Mouse (Mus musculus) embryonic facial prominence, embryonic 14.5 days (tissue): ENCODE measurements around the gene Abca4. TPM values are rescaled to one million over a fixed set of nuclear protein-coding genes. Genes with fewer than 3 reads are reported as not detected.
A peak's percentile ranks its signal among the peaks of the same experiment; 100 is the strongest.

Experiments used
- ATAC-seq: fragments of 200-750 bp; cut with Nextera tagmentation; 2 replicates; pipeline ENCODE4 v1.8.0; 2017; ENCODE audit warnings: low read depth, moderate number of reproducible peaks, moderate TSS enrichment
- DNase-seq: peaks from one replicate; pipeline ENCODE4 v3.0.0-alpha.2; 2015; ENCODE audit warnings: low spot score
- H3K27ac ChIP-seq: fragments of 300-500 bp; sonication (generic); replicated peaks from 2 replicates; pipeline ENCODE4 v1.5.1; 2014; ENCODE audit warnings: low read depth, mild to moderate bottlenecking, low read length, moderate library complexity
- H3K27me3 ChIP-seq: fragments of 300-500 bp; sonication (generic); replicated peaks from 2 replicates; pipeline ENCODE4 v1.6.1; 2014; ENCODE audit warnings: low read length; ENCODE audit not compliant: control insufficient read depth, insufficient read depth
- H3K36me3 ChIP-seq: fragments of 300-500 bp; sonication (generic); 2 replicates; pipeline ENCODE4 v1.6.1; 2014; ENCODE audit warnings: low read length, mixed read lengths; ENCODE audit not compliant: control insufficient read depth, insufficient read depth
- H3K4me1 ChIP-seq: fragments of 300-500 bp; sonication (generic); 2 replicates; pipeline ENCODE4 v1.6.1; 2014; ENCODE audit warnings: antibody characterized with exemption, low read length; ENCODE audit not compliant: control insufficient read depth, insufficient read depth
- H3K4me2 ChIP-seq: fragments of 300-500 bp; sonication (generic); 2 replicates; pipeline ENCODE4 v1.6.1; 2014; ENCODE audit warnings: low read depth, mild to moderate bottlenecking, low read length, moderate library complexity, mixed read lengths
- H3K4me3 ChIP-seq: fragments of 300-500 bp; sonication (generic); 2 replicates; pipeline ENCODE4 v1.5.1; 2014; ENCODE audit warnings: low read depth, mild to moderate bottlenecking, low read length
- H3K9ac ChIP-seq: fragments of 300-500 bp; sonication (generic); 2 replicates; pipeline ENCODE4 v1.6.1; 2014; ENCODE audit warnings: low read depth, mild to moderate bottlenecking, low read length, moderate library complexity, mixed read lengths
- H3K9me3 ChIP-seq: fragments of 300-500 bp; sonication (generic); 2 replicates; pipeline ENCODE4 v1.6.1; 2016; ENCODE audit warnings: low read length; ENCODE audit not compliant: control insufficient read depth
- WGBS: fragments of 180-500 bp; shearing (Covaris S2); extraction: QIAGEN DNeasy Blood & Tissue Kit; methylation state at CpG from one replicate; pipeline ENCODE4 v1.1.7; 2014; 5-methylcytosine and 5-hydroxymethylcytosine counted together
- polyA plus RNA-seq: library from polyadenylated mRNA; unstranded; fragments of >200 nt; fragmentation: Nextera tagmentation; extraction: Ambion mirVana; gene quantifications from 2 replicates; pipeline ENCODE4 v1.2.1, GENCODE M21; 2014

Gene Abca4
- polyA plus RNA-seq: 1.5 and 1.8 TPM in 2 replicates

DNA sequence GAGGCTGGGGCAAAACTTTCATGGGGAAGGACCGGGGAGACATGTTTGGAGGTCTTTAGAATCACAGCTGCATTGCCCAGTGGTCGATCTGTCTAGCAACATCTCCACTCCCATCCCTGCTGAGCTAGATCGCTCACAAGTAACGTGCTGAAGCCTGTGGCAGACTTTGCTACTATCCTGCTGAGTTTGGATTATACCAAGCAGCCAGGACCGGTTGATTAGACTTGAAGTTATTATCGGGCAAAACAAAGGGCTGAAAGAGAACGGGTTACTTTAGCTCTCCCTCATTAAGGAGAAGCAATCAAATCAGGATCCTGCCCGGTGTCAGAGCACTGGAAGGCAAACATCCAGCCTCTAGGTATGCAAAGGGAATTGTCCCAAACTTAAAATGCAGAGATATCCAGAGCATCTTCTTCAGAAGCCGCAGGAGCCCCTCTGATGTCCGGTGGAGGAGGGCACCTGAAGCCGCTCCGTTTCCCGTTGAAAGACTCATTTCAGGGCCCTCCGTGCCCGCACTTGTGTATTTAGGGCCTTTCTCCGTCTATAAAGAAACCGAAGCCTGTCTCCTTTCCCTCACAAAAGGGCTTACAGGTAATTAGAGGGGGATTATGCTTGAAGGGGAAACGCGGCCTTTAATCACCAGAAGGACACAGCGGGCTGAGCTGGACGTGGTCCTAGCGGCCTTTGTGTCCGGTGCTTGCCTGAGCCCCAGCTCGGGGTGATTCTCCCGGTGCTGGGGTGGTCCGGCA lies at the start of gene Abca4:
TSS of gene Abca4 (plus strand) at position 645 of the 749 bp plus-strand sequence.
- peak within 1 kb of the TSS; percentile 37 for H3K4me2 ChIP-seq
- peaks cover 61% of the 10 kb centered on the region for H3K4me1 ChIP-seq
- H3K4me3 ChIP-seq: no peak within 1 kb of the TSS
- no peak for DNase-seq
- H3K9ac ChIP-seq: peak within 1 kb of the TSS; percentile 31; the same call in 1 of the 2 replicates
- 14% methylated on average over 26 of the region's 26 CpGs for WGBS
- H3K9me3 ChIP-seq: no peaks in the 10 kb centered on the region
- H3K27ac ChIP-seq: peak within 1 kb of the TSS; percentile 46; the same call in 1 of the 2 replicates
- H3K27me3 ChIP-seq: no peaks in the 10 kb centered on the region
- ATAC-seq: no peak
- H3K36me3 ChIP-seq: no peaks in the 10 kb centered on the region

DNA sequence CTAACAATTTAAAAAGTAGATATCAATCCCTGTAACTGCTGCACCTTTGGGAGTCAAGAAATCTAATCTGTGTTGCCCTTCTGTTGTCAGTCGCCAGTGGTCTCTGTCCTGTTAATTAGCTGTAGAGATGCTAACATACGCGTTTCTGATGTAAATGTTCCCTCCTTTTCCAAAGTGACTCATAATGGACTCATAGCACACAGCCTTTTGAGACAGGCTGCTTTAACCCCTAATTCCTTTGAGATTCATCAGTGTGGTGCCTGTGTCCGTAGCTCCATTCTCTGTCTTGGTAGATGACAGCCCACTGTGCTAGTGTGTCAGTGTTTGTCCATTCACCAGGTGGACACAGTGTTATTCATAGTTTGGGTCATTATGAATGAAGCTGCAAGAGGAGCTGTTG lies 49.1 kb upstream of the Abca4 start:
- Histone ChIP-seq H3K4me2 (no peak overlapping the region), H3K9ac (no peak overlapping the region), H3K36me3 (peaks cover 50% of the 10 kb centered on the region), H3K27ac (no peak overlapping the region), H3K4me3 (no peak overlapping the region), H3K27me3 (no peaks in the 10 kb centered on the region), H3K9me3 (no peaks in the 10 kb centered on the region), H3K4me1 (no peaks in the 10 kb centered on the region)
- ATAC-seq: no peak
- WGBS: 79% methylated on average over 4 of the region's 4 CpGs
- no peak for DNase-seq

DNA sequence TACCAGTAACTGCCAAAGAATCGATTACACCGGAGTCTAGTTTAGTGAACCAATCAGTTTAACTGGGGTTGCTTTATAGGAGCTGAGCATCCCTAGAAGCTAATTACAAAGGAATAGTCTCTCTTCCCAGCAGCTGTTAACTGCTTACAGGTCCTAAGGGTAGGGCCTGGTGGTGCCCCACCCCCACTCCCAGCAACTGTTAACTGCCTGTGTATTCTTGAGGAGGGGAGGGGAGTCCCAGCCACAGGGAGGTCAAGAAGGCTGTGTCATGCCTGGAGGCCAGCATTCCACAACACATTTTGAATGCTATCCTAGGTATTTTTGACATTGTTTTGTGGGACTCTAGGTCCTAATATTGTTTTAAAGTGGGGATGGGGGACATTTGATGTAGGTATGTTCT lies 44.3 kb upstream of the Abca4 start:
- Histone ChIP-seq H3K27ac (no peak overlapping the region), H3K4me2 (no peak overlapping the region), H3K9ac (no peak overlapping the region), H3K9me3 (no peaks in the 10 kb centered on the region), H3K4me3 (no peak overlapping the region), H3K27me3 (no peaks in the 10 kb centered on the region), H3K4me1 (no peaks in the 10 kb centered on the region), H3K36me3 (peaks cover 31% of the 10 kb centered on the region)
- ATAC-seq (no peak), DNase-seq (no peak)
- WGBS: 60% methylated on average over 2 of the region's 2 CpGs

DNA sequence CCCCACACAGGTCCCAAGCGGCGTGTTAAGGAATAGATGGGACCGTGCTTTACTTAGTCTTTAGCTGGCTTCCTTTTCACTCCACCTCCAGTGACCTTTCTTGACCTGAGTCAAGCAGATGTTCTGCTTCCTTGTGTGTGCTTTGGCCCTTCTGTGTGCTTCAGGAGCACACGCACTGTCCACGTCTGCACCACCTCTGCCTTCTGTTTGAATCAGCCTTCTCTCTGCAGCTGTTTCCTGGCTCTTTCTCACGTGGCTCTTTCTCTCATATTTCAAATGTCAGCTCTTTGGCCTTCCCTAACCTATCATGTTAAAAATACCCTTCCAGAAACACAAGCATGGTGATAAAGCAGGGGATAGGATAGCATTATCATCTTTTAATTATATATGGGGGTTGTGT lies 42.7 kb upstream of the Abca4 start:
- Histone ChIP-seq H3K36me3 (peaks cover 26% of the 10 kb centered on the region), H3K4me1 (no peaks in the 10 kb centered on the region), H3K27me3 (no peaks in the 10 kb centered on the region), H3K4me2 (no peak overlapping the region), H3K9ac (no peak overlapping the region), H3K4me3 (no peak overlapping the region), H3K27ac (no peak overlapping the region), H3K9me3 (no peaks in the 10 kb centered on the region)
- ATAC-seq (0 out of 2 replicates have a peak, but pooled peaks have one; percentile 12), DNase-seq (no peak)
- 43% methylated on average over 6 of the region's 6 CpGs for WGBS

DNA sequence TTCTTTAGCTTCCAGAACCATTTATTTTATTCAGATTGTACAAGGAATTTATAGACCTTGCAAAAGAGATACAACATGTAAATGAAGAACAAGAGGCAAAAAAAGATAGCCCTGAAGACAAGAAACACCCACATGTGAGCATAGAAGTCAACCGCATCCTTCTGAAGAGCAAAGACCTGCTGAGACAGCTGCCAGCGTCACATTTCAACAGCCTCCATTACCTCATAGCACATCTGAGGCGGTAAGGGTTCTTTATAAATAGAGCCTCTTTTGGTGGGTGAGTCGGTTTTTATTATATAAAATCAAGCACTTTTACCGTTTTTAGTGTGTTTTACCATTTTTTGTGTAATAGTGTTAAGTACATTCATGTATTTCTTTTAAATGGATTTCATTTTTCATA lies 34.4 kb upstream of the Abca4 start:
- 88% methylated on average over 5 of the region's 5 CpGs for WGBS

DNA sequence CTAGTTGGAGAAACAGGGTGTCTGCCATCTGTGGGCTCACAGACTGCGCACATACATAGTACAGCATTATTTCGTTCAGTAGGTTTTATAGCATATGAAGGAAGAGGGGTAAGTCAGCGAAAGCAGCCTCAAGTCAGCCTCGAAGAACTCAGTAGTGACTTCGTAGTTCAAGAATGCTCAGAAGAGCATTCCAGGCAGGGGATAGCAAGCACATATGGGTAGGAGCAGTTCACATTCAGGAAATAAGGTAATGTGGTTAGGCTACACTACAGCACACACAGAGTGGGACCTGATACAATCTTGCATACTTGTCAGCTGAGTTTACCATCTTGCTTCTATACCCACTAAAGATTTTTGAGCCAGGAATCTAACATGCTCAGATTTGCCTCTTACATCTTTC lies 34.0 kb upstream of the Abca4 start:
- H3K36me3 ChIP-seq: peaks cover 84% of the 10 kb centered on the region
- DNase-seq (no peak), ATAC-seq (no peak)
- H3K4me3 ChIP-seq: no peak overlapping the region
- H3K27ac ChIP-seq: no peak overlapping the region
- no peak overlapping the region for H3K9ac ChIP-seq
- H3K4me2 ChIP-seq: no peak overlapping the region
- H3K27me3 ChIP-seq: no peaks in the 10 kb centered on the region
- H3K9me3 ChIP-seq: no peaks in the 10 kb centered on the region
- 80% methylated on average over 5 of the region's 5 CpGs for WGBS
- H3K4me1 ChIP-seq: no peaks in the 10 kb centered on the region

More for the DNA sequence above, 34.4 kb upstream of the Abca4 start:
- Histone ChIP-seq H3K4me3 (no peak overlapping the region), H3K27ac (no peak overlapping the region), H3K4me1 (no peaks in the 10 kb centered on the region), H3K9me3 (no peaks in the 10 kb centered on the region), H3K36me3 (peaks cover 79% of the 10 kb centered on the region), H3K27me3 (no peaks in the 10 kb centered on the region), H3K9ac (no peak overlapping the region), H3K4me2 (no peak overlapping the region)
- DNase-seq: no peak
- ATAC-seq: no peak

DNA sequence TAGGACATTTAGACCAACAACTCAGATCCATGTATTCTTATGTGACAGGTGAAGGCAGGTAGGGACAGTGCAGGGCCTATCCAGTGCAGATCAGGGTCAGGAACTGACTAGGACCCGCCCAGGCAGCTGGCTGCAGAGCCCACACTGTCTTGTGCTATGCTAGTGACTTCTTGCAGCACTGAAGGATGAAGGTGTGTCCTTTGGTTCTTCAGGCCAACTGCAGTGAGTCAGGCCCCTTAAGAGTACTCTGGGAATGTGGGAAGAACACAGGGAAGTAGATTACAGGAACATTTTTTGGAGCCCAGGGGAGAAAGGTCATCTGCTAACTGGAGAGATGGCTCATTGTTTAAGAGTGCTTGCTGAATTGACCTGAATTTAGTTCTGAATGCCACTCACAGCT lies 31.8 kb upstream of the Abca4 start:
- Histone ChIP-seq H3K4me3 (no peak overlapping the region), H3K27ac (no peak overlapping the region), H3K4me2 (no peak overlapping the region), H3K9ac (no peak overlapping the region), H3K4me1 (no peaks in the 10 kb centered on the region), H3K9me3 (no peaks in the 10 kb centered on the region), H3K27me3 (no peaks in the 10 kb centered on the region), H3K36me3 (peaks cover 75% of the 10 kb centered on the region)
- no peak for ATAC-seq
- no peak for DNase-seq
- 78% methylated on average over 1 of the region's 1 CpGs for WGBS

DNA sequence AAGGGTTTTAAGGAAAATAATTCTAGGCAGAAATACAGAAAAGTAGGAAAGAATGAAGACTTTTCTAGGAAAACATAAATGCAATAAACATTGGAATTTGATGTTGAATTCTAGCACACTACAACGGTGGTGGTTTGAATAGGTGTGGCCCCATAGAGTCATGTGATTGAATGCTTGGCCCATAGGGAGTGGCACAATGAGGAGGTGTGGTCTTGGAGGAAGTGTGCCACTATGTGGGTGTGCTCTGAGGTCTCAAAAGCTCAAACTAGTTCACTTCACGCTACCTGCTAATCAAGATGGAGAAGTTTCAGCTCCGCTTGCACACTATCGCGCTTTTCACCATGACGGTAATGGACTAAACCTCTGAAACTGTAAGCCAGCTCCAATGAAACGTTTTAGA lies 25.8 kb upstream of the Abca4 start:
- H3K27me3 ChIP-seq: no peaks in the 10 kb centered on the region
- no peak overlapping the region for H3K4me3 ChIP-seq
- no peak for ATAC-seq
- peaks cover 34% of the 10 kb centered on the region for H3K36me3 ChIP-seq
- no peak for DNase-seq
- no peak overlapping the region for H3K27ac ChIP-seq
- H3K9me3 ChIP-seq: no peaks in the 10 kb centered on the region
- no peak overlapping the region for H3K4me2 ChIP-seq
- 95% methylated on average over 7 of the region's 7 CpGs for WGBS
- H3K4me1 ChIP-seq: no peaks in the 10 kb centered on the region
- no peak overlapping the region for H3K9ac ChIP-seq

DNA sequence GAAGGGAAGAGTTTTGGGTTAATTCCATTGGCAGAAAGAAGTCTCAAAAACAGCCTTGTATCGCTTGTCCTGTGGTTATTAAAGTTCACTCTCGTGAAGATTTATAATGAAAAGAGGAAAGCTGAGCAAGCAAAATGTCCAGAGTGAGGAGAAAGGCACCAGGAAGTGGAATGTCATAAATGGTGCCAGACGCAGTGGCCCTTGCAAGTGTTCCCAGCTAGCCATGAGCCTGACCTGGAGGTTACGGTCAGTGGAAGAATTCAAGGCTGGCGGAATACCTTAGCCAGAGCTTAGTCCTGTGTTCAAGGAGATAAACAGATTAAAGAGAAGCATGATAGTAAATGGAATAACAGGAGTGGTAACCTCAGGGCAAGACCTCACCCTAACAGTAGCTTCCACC lies 25.1 kb upstream of the Abca4 start:
- no peaks in the 10 kb centered on the region for H3K9me3 ChIP-seq
- WGBS: 88% methylated on average over 5 of the region's 5 CpGs
- no peak for DNase-seq

More for the DNA sequence above, 25.1 kb upstream of the Abca4 start:
- Histone ChIP-seq H3K9ac (no peak overlapping the region), H3K27ac (no peak overlapping the region), H3K36me3 (peaks cover 27% of the 10 kb centered on the region), H3K4me3 (no peak overlapping the region), H3K27me3 (no peaks in the 10 kb centered on the region), H3K4me2 (no peak overlapping the region), H3K4me1 (no peaks in the 10 kb centered on the region)
- ATAC-seq: no peak
